Mouse (Mus musculus): ENCODE measurements at regions not wholly inside any gene's neighbourhood (a gene's known extent, or its start where the extent isn't known, plus 50 kb on each side); places are given as distances from the start of the nearest gene placed in this dataset.
A peak's percentile ranks its signal among the peaks of the same experiment; 100 is the strongest.

- Histone ChIP-seq H3K4me3 (ENCODE audit: low read depth, low read length) (no peak overlapping the region), H3K27me3 (ENCODE audit: insufficient read depth, low read length) (no peaks in the 10 kb centered on the region), H3K36me3 (replicated peaks) (no peaks in the 10 kb centered on the region), H3K9me3 (replicated peaks) (no peaks in the 10 kb centered on the region), H3K4me1 (ENCODE audit: insufficient read depth, low read depth, low read length) (no peaks in the 10 kb centered on the region)
- DNase-seq (ENCODE audit: low spot score) (peak; percentile 13), ATAC-seq (ENCODE audit: extremely low read depth, insufficient number of reproducible peaks, low FRiP score, poor library complexity, severe bottlenecking) (peak; percentile 56)
- TF ChIP-seq GATA1 (IDR thresholded peaks at IDR 0.05; ENCODE audit: borderline replicate concordance, low read length) (no peak), TAL1 (conservative IDR thresholded peaks at IDR 0.05; ENCODE audit: low read depth, low read length) (no peak), POLR2AphosphoS5 (IDR thresholded peaks at IDR 0.05; ENCODE audit: insufficient replicate concordance, low read depth, low read length) (no peak), CTCF (IDR thresholded peaks at IDR 0.05; ENCODE audit: low read depth, low read length) (peak; percentile 83), GATA2 (IDR thresholded peaks at IDR 0.05; ENCODE audit: borderline replicate concordance, low read depth, low read length) (no peak)
Observed at GRCm38 (mm10) chr14:87314999-87315732, 101.3 kb upstream of the Tdrd3 start.

- H3K9me3 ChIP-seq (replicated peaks): no peaks in the 10 kb centered on the region
- peaks cover 3% of the 10 kb centered on the region; the same call in 1 of the 2 replicates for H3K27me3 ChIP-seq (ENCODE audit: insufficient read depth, low read length)
- H3K36me3 ChIP-seq (replicated peaks): no peaks in the 10 kb centered on the region
- no peaks in the 10 kb centered on the region for H3K4me1 ChIP-seq (ENCODE audit: insufficient read depth, low read depth, low read length)
- DNase-seq (ENCODE audit: low spot score) (no peak), ATAC-seq (ENCODE audit: extremely low read depth, insufficient number of reproducible peaks, low FRiP score, poor library complexity, severe bottlenecking) (no peak)
- TF ChIP-seq POLR2AphosphoS5 (IDR thresholded peaks at IDR 0.05; ENCODE audit: insufficient replicate concordance, low read depth, low read length) (no peak), GATA2 (IDR thresholded peaks at IDR 0.05; ENCODE audit: borderline replicate concordance, low read depth, low read length) (no peak), GATA1 (IDR thresholded peaks at IDR 0.05; ENCODE audit: borderline replicate concordance, low read length) (no peak), TAL1 (conservative IDR thresholded peaks at IDR 0.05; ENCODE audit: low read depth, low read length) (no peak), CTCF (IDR thresholded peaks at IDR 0.05; ENCODE audit: low read depth, low read length) (no peak)
- H3K4me3 ChIP-seq (ENCODE audit: low read depth, low read length): no peak overlapping the region
Observed at GRCm38 (mm10) chr14:87327841-87328240, 88.6 kb upstream of the Tdrd3 start.

DNA sequence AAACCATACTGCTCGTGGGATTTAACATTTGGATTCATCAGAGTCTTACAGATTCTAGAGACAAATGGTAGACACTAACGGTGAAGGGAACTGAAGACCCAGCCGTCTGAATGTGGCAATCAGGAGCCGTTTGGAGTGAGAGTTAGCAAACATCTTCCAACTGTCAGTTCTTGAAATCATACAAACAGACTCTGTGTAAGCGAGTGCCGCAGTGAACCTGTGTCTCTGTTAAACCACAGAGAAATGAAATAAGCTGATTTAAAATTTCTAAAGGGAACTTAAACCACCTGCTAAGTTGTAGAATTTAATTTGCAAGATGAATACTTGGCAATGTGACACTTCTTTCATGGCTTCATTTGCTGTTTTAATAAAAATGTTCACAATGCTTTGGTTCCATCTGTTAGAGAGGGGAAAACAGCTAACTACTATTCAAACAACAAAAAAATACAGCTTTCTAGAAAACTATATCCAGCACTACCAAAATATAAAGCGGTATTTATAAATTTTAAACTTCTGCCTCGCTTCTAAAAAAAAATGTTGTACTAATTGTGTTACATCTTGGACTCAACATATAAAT is 78.4 kb upstream of the Tdrd3 start:
- DNase-seq (ENCODE audit: low spot score) (no peak), ATAC-seq (ENCODE audit: extremely low read depth, insufficient number of reproducible peaks, low FRiP score, poor library complexity, severe bottlenecking) (no peak)
- TF ChIP-seq POLR2AphosphoS5 (IDR thresholded peaks at IDR 0.05; ENCODE audit: insufficient replicate concordance, low read depth, low read length) (no peak), GATA2 (IDR thresholded peaks at IDR 0.05; ENCODE audit: borderline replicate concordance, low read depth, low read length) (no peak), CTCF (IDR thresholded peaks at IDR 0.05; ENCODE audit: low read depth, low read length) (no peak), GATA1 (IDR thresholded peaks at IDR 0.05; ENCODE audit: borderline replicate concordance, low read length) (no peak), TAL1 (conservative IDR thresholded peaks at IDR 0.05; ENCODE audit: low read depth, low read length) (no peak)
- no peaks in the 10 kb centered on the region for H3K4me1 ChIP-seq (ENCODE audit: insufficient read depth, low read depth, low read length)
- H3K9me3 ChIP-seq (replicated peaks): no peaks in the 10 kb centered on the region
- no peaks in the 10 kb centered on the region for H3K36me3 ChIP-seq (replicated peaks)
- no peaks in the 10 kb centered on the region; the same call in 1 of the 2 replicates for H3K27me3 ChIP-seq (ENCODE audit: insufficient read depth, low read length)
- H3K4me3 ChIP-seq (ENCODE audit: low read depth, low read length): no peak overlapping the region

- Histone ChIP-seq H3K4me1 (ENCODE audit: insufficient read depth, low read depth, low read length) (no peaks in the 10 kb centered on the region), H3K4me3 (ENCODE audit: low read depth, low read length) (no peak overlapping the region), H3K9me3 (replicated peaks) (no peaks in the 10 kb centered on the region), H3K27me3 (ENCODE audit: insufficient read depth, low read length) (peaks cover 7% of the 10 kb centered on the region; the same call in 1 of the 2 replicates), H3K36me3 (replicated peaks) (no peaks in the 10 kb centered on the region)
- DNase-seq (ENCODE audit: low spot score) (no peak), ATAC-seq (ENCODE audit: extremely low read depth, insufficient number of reproducible peaks, low FRiP score, poor library complexity, severe bottlenecking) (no peak)
- TF ChIP-seq POLR2AphosphoS5 (IDR thresholded peaks at IDR 0.05; ENCODE audit: insufficient replicate concordance, low read depth, low read length) (no peak), CTCF (IDR thresholded peaks at IDR 0.05; ENCODE audit: low read depth, low read length) (no peak), GATA2 (IDR thresholded peaks at IDR 0.05; ENCODE audit: borderline replicate concordance, low read depth, low read length) (no peak), GATA1 (IDR thresholded peaks at IDR 0.05; ENCODE audit: borderline replicate concordance, low read length) (no peak), TAL1 (conservative IDR thresholded peaks at IDR 0.05; ENCODE audit: low read depth, low read length) (no peak)
Observed at GRCm38 (mm10) chr14:87344540-87344939, 71.9 kb upstream of the Tdrd3 start.

GRCm38 (mm10) chr14:87346812-87347211 is 69.6 kb upstream of the Tdrd3 start:
- DNase-seq (ENCODE audit: low spot score): no peak
- ATAC-seq (ENCODE audit: extremely low read depth, insufficient number of reproducible peaks, low FRiP score, poor library complexity, severe bottlenecking): no peak
- peaks cover 7% of the 10 kb centered on the region; the same call in 1 of the 2 replicates for H3K27me3 ChIP-seq (ENCODE audit: insufficient read depth, low read length)
- H3K9me3 ChIP-seq (replicated peaks): no peaks in the 10 kb centered on the region
- H3K4me3 ChIP-seq (ENCODE audit: low read depth, low read length): no peak overlapping the region
- H3K4me1 ChIP-seq (ENCODE audit: insufficient read depth, low read depth, low read length): no peaks in the 10 kb centered on the region
- TF ChIP-seq GATA2 (IDR thresholded peaks at IDR 0.05; ENCODE audit: borderline replicate concordance, low read depth, low read length): no peak
- no peak for TF ChIP-seq CTCF (IDR thresholded peaks at IDR 0.05; ENCODE audit: low read depth, low read length)
- TF ChIP-seq GATA1 (IDR thresholded peaks at IDR 0.05; ENCODE audit: borderline replicate concordance, low read length): no peak
- TF ChIP-seq TAL1 (conservative IDR thresholded peaks at IDR 0.05; ENCODE audit: low read depth, low read length): no peak
- no peak for TF ChIP-seq POLR2AphosphoS5 (IDR thresholded peaks at IDR 0.05; ENCODE audit: insufficient replicate concordance, low read depth, low read length)
- no peaks in the 10 kb centered on the region for H3K36me3 ChIP-seq (replicated peaks)

GRCm38 (mm10) chr14:87348825-87349224 is 67.6 kb upstream of the Tdrd3 start:
- no peaks in the 10 kb centered on the region for H3K36me3 ChIP-seq (replicated peaks)
- no peak overlapping the region for H3K4me3 ChIP-seq (ENCODE audit: low read depth, low read length)
- peaks cover 7% of the 10 kb centered on the region; the same call in 1 of the 2 replicates for H3K27me3 ChIP-seq (ENCODE audit: insufficient read depth, low read length)
- no peaks in the 10 kb centered on the region for H3K4me1 ChIP-seq (ENCODE audit: insufficient read depth, low read depth, low read length)
- no peak for DNase-seq (ENCODE audit: low spot score)
- ATAC-seq (ENCODE audit: extremely low read depth, insufficient number of reproducible peaks, low FRiP score, poor library complexity, severe bottlenecking): no peak
- no peak for TF ChIP-seq POLR2AphosphoS5 (IDR thresholded peaks at IDR 0.05; ENCODE audit: insufficient replicate concordance, low read depth, low read length)
- TF ChIP-seq CTCF (IDR thresholded peaks at IDR 0.05; ENCODE audit: low read depth, low read length): no peak
- TF ChIP-seq GATA2 (IDR thresholded peaks at IDR 0.05; ENCODE audit: borderline replicate concordance, low read depth, low read length): no peak
- TF ChIP-seq TAL1 (conservative IDR thresholded peaks at IDR 0.05; ENCODE audit: low read depth, low read length): no peak
- TF ChIP-seq GATA1 (IDR thresholded peaks at IDR 0.05; ENCODE audit: borderline replicate concordance, low read length): no peak
- H3K9me3 ChIP-seq (replicated peaks): no peaks in the 10 kb centered on the region
